Mouse (Mus musculus): ENCODE data around the gene Spata45. TPM values are rescaled to one million over a fixed set of nuclear protein-coding genes. Genes with fewer than 3 reads are reported as not detected.
"Not testable (repeated sequence)": the region's sequence is repeated elsewhere in the genome, so short reads cannot be mapped to it uniquely, and the experiment has no call there.

Spata45 gene
- polyA plus RNA-seq, 1 experiment from 2014 or later: not detected

GRCm38 (mm10) chr1:191023140-191023539, 13.3 kb upstream of the Spata45 start:
- Histone ChIP-seq H3K27ac (replicated peaks) (no peak overlapping the region), H3K36me3 (replicated peaks) (peaks cover 27% of the 10 kb centered on the region), H3K9me3 (no peaks in the 10 kb centered on the region), H3K4me3 (no peak overlapping the region), H3K27me3 (replicated peaks; ENCODE audit: low read depth, poor library complexity, severe bottlenecking) (no peaks in the 10 kb centered on the region), H3K4me1 (peaks cover 29% of the 10 kb centered on the region)
- 87% methylated on average over 2 of the region's 2 CpGs for WGBS
- DNase-seq (ENCODE audit: low spot score): no peak

- peaks cover 23% of the 10 kb centered on the region for H3K36me3 ChIP-seq (replicated peaks)
- H3K27me3 ChIP-seq (replicated peaks; ENCODE audit: low read depth, poor library complexity, severe bottlenecking); H3K27ac ChIP-seq (replicated peaks); DNase-seq (ENCODE audit: low spot score); H3K9me3 ChIP-seq; H3K4me3 ChIP-seq: not testable (repeated sequence)
- H3K4me1 ChIP-seq: peaks cover 29% of the 10 kb centered on the region
- 89% methylated on average over 6 of the region's 6 CpGs for WGBS
Measured at GRCm38 (mm10) chr1:191023806-191024205, 12.6 kb upstream of the Spata45 start.

- no peak for DNase-seq (ENCODE audit: low spot score)
- H3K9me3 ChIP-seq: no peaks in the 10 kb centered on the region
- peak overlapping the region; percentile 92 for H3K27ac ChIP-seq (replicated peaks)
- H3K4me1 ChIP-seq: peaks cover 29% of the 10 kb centered on the region
- H3K27me3 ChIP-seq (replicated peaks; ENCODE audit: low read depth, poor library complexity, severe bottlenecking): no peaks in the 10 kb centered on the region
- peaks cover 11% of the 10 kb centered on the region for H3K36me3 ChIP-seq (replicated peaks)
- 2% methylated on average over 69 of the region's 69 CpGs for WGBS
- H3K4me3 ChIP-seq: peak overlapping the region; percentile 92
Measured at GRCm38 (mm10) chr1:191025016-191026012, 11.1 kb upstream of the Spata45 start.

DNA sequence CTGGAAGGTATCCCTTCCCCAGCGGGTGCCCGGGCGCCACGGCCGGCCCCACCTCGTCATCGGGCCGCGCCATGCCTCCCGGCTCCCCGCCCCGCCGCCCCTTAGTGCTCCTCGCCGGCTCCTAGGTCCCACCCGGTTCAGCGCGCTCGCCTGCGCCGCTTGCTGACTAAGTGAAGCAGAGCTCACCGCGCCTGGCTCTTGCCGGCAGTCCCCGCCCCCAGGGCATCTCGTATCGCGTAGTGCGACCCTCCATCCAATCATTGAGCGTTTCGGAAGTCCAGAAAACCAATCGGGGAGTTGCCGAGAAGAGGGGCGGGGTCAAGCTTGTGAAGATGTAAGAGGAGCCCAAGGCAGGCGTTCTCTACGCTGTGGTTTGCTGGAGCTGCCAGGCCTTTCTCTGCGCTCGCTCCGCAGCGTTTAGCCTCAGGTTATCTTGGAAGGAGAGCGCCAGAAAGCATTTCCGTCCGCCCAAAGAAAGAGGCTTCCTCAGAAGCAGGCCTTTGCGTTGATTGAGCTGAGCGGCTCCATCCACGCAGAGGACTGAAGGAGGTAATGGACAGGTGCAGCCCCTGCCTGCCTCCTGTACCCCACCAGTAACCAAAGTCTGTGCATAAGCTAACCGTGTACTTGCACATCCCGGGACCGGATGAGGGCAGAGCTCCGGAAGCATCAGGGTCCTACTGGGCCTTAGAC, 10.3 kb upstream of the Spata45 start, which contains the start of gene Flvcr1:
TSS of gene Flvcr1 (minus strand) at position 138 of the 693 bp plus-strand sequence.
- Histone ChIP-seq H3K9me3 (no peaks in the 10 kb centered on the region), H3K4me3 (peak within 1 kb of the TSS; percentile 92), H3K36me3 (replicated peaks) (peaks cover 9% of the 10 kb centered on the region), H3K4me1 (peaks cover 29% of the 10 kb centered on the region), H3K27me3 (replicated peaks; ENCODE audit: low read depth, poor library complexity, severe bottlenecking) (no peaks in the 10 kb centered on the region), H3K27ac (replicated peaks) (peak within 1 kb of the TSS; percentile 92)
- peak; percentile 99 for DNase-seq (ENCODE audit: low spot score)
- under 1% methylated on average over 50 of the region's 50 CpGs for WGBS

GRCm38 (mm10) chr1:191030182-191030581, 6.3 kb upstream of the Spata45 start:
- 78% methylated on average over 10 of the region's 10 CpGs for WGBS
- DNase-seq (ENCODE audit: low spot score): no peak
- Histone ChIP-seq H3K4me1 (peaks cover 19% of the 10 kb centered on the region), H3K36me3 (replicated peaks) (no peaks in the 10 kb centered on the region), H3K27me3 (replicated peaks; ENCODE audit: low read depth, poor library complexity, severe bottlenecking) (no peaks in the 10 kb centered on the region), H3K4me3 (no peak overlapping the region), H3K27ac (replicated peaks) (no peak overlapping the region), H3K9me3 (no peaks in the 10 kb centered on the region)

- H3K4me3 ChIP-seq; H3K27me3 ChIP-seq (replicated peaks; ENCODE audit: low read depth, poor library complexity, severe bottlenecking); DNase-seq (ENCODE audit: low spot score); H3K9me3 ChIP-seq; H3K36me3 ChIP-seq (replicated peaks); H3K27ac ChIP-seq (replicated peaks): not testable (repeated sequence)
- WGBS: 84% methylated on average over 6 of the region's 6 CpGs
- H3K4me1 ChIP-seq: peaks cover 11% of the 10 kb centered on the region
Measured at GRCm38 (mm10) chr1:191030922-191031425, 5.5 kb upstream of the Spata45 start.

- 34% methylated on average over 4 of the region's 4 CpGs for WGBS
- Histone ChIP-seq H3K4me3 (no peak overlapping the region), H3K4me1 (no peaks in the 10 kb centered on the region), H3K27ac (replicated peaks) (no peak overlapping the region), H3K36me3 (replicated peaks) (no peaks in the 10 kb centered on the region), H3K27me3 (replicated peaks; ENCODE audit: low read depth, poor library complexity, severe bottlenecking) (no peaks in the 10 kb centered on the region), H3K9me3 (no peaks in the 10 kb centered on the region)
- DNase-seq (ENCODE audit: low spot score): no peak
Measured at GRCm38 (mm10) chr1:191035649-191036048, 790 bp upstream of the Spata45 start.

GRCm38 (mm10) chr1:191037999-191038398, 1.6 kb downstream of the Spata45 start:
- Histone ChIP-seq H3K9me3 (no peaks in the 10 kb centered on the region), H3K4me1 (no peaks in the 10 kb centered on the region), H3K4me3 (no peak overlapping the region), H3K36me3 (replicated peaks) (no peaks in the 10 kb centered on the region), H3K27ac (replicated peaks) (no peak overlapping the region), H3K27me3 (replicated peaks; ENCODE audit: low read depth, poor library complexity, severe bottlenecking) (no peaks in the 10 kb centered on the region)
- WGBS: 90% methylated on average over 4 of the region's 4 CpGs
- DNase-seq (ENCODE audit: low spot score): no peak

GRCm38 (mm10) chr1:191041352-191041751, 4.9 kb downstream of the Spata45 start:
- DNase-seq (ENCODE audit: low spot score): no peak
- Histone ChIP-seq H3K27me3 (replicated peaks; ENCODE audit: low read depth, poor library complexity, severe bottlenecking) (no peaks in the 10 kb centered on the region), H3K36me3 (replicated peaks) (no peaks in the 10 kb centered on the region), H3K4me1 (no peaks in the 10 kb centered on the region), H3K9me3 (no peaks in the 10 kb centered on the region), H3K4me3 (no peak overlapping the region), H3K27ac (replicated peaks) (no peak overlapping the region)

- Histone ChIP-seq H3K27me3 (replicated peaks; ENCODE audit: low read depth, poor library complexity, severe bottlenecking) (no peaks in the 10 kb centered on the region), H3K9me3 (no peaks in the 10 kb centered on the region), H3K27ac (replicated peaks) (no peak overlapping the region), H3K4me1 (no peaks in the 10 kb centered on the region), H3K4me3 (no peak overlapping the region), H3K36me3 (replicated peaks) (no peaks in the 10 kb centered on the region)
- 83% methylated on average over 5 of the region's 5 CpGs for WGBS
- DNase-seq (ENCODE audit: low spot score): no peak
Measured at GRCm38 (mm10) chr1:191042106-191042505, 5.7 kb downstream of the Spata45 start.

DNA sequence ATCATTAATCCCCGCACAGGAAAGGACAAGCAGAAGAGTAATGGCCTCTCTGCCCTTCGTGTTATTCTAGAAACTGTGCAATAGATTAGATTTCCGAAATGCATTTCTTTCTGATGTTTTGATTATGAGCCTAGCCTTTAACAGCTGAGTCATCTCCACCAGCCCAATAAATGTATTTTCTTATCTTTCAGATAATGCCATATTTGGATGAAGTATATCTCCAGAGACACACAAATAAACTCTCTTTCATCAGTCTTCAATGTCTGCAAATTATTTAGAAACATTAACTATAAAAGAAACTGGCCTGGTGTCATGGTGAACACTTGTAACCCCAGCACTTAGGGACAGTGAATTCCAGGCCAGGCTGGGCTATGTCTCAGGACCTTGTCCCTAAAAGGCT, 6.2 kb downstream of the Spata45 start:
- Histone ChIP-seq H3K9me3 (no peaks in the 10 kb centered on the region), H3K4me1 (no peaks in the 10 kb centered on the region), H3K36me3 (replicated peaks) (no peaks in the 10 kb centered on the region), H3K4me3 (no peak overlapping the region), H3K27me3 (replicated peaks; ENCODE audit: low read depth, poor library complexity, severe bottlenecking) (no peaks in the 10 kb centered on the region), H3K27ac (replicated peaks) (no peak overlapping the region)
- WGBS: 91% methylated on average over 3 of the region's 3 CpGs
- no peak for DNase-seq (ENCODE audit: low spot score)

DNA sequence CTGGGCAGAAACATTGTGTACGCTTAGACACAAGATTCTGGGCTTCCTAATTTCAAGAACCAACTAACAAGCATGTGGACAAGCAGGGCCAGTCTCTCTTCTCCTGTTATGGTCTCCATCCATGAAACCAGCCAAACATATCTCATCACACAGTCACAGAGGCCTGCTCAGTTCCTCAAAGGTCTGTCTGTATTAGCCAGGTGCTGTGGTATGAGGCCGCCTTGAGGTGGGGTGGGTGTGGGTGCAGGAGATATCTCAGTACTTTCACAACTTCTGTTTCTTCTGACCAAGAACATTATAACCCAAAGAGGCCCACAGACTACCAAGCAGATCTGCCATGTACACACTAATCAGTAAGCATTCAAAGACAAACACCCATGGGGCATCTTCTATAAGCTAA, 8.8 kb downstream of the Spata45 start:
- Histone ChIP-seq H3K27me3 (replicated peaks; ENCODE audit: low read depth, poor library complexity, severe bottlenecking) (no peaks in the 10 kb centered on the region), H3K4me1 (no peaks in the 10 kb centered on the region), H3K4me3 (no peak overlapping the region), H3K27ac (replicated peaks) (no peak overlapping the region), H3K36me3 (replicated peaks) (no peaks in the 10 kb centered on the region), H3K9me3 (no peaks in the 10 kb centered on the region)
- 89% methylated on average over 2 of the region's 2 CpGs for WGBS
- no peak for DNase-seq (ENCODE audit: low spot score)
